8 mouse cellular contexts compared by ENCODE assay signal in genomic region chr9:108853635-108854240, GRCm38 (mm10). TPM values are rescaled to one million over a fixed set of nuclear protein-coding genes. Genes with fewer than 3 reads are reported as not detected.
DNase-seq lines count a peak whose midpoint lies in the region; ATAC-seq and TF ChIP-seq lines count a peak whose summit lies in the region.

No protein-coding gene starts in this region.

- H3K27ac ChIP-seq in stomach, embryonic 15.5 days = peak overlapping the region; percentile 88

- WGBS in stomach, embryonic 15.5 days = 3% methylated on average over 25 of the region's 25 CpGs

- peaks cover 16% of the 10 kb centered on the region for H3K4me1 ChIP-seq in stomach, embryonic 15.5 days

- H3K9me3 ChIP-seq in stomach, embryonic 15.5 days = no peaks in the 10 kb centered on the region

- peak; percentile 64 for TF ChIP-seq CTCF in brain, embryonic 14.5 days (IDR thresholded peaks at IDR 0.05; ENCODE audit: borderline replicate concordance, extremely low read depth, insufficient read depth, insufficient read length)

- no peaks in the 10 kb centered on the region; the same call in 1 of the 2 replicates for H3K36me3 ChIP-seq in stomach, embryonic 15.5 days

- H3K27me3 ChIP-seq in stomach, embryonic 15.5 days (replicated peaks) = no peaks in the 10 kb centered on the region

- peak; percentile 97 for DNase-seq in brain, embryonic 14.5 days (ENCODE audit: low read depth)
- DNase-seq in heart, adult 9 months (ENCODE audit: low spot score in 2 of 2) = peak; percentile 96
- DNase-seq in kidney, adult 9 months = peak; percentile 97
- DNase-seq in liver = peak; percentile 92
- peak; percentile 93 to 94 for DNase-seq in monocyte, adult 2 months (ENCODE audit: low read depth in 1 of 2, low spot score in 2 of 2)

- H3K9ac ChIP-seq in stomach, embryonic 15.5 days = peak overlapping the region; percentile 40

- H3K4me2 ChIP-seq in stomach, embryonic 15.5 days = peak overlapping the region; percentile 85

- peak overlapping the region; percentile 66 for H3K4me3 ChIP-seq in stomach, embryonic 15.5 days (replicated peaks)

- ATAC-seq in CD4-positive, CD25-positive, alpha-beta regulatory T cell, adult 4 months = peak; percentile 99
- peak; percentile 81 for ATAC-seq in erythroblast, adult 5-6 weeks (replicated peaks; ENCODE audit: low FRiP score, poor library complexity, severe bottlenecking)
- ATAC-seq in stomach, embryonic 15.5 days (ENCODE audit: insufficient read depth, low FRiP score, low read depth) = peak; percentile 90

- TF ChIP-seq POLR2A in brain, embryonic 14.5 days (IDR thresholded peaks at IDR 0.05; ENCODE audit: borderline replicate concordance, extremely low read depth, insufficient read depth, insufficient read length, poor library complexity, severe bottlenecking) = no peak

RNA-seq across cellular contexts. Expression of gene Slc26a6, which starts 0.7 kb away (rescaled TPM):
- polyA plus RNA-seq in CD4-positive, CD25-positive, alpha-beta regulatory T cell, adult 4 months (2017; shearing (Covaris generic)) = 10 to 100 TPM in 1 of 2 experiments, 1 to 10 TPM in 1; 8.2 to 24.2 TPM
- polyA plus RNA-seq in brain, embryonic 14.5 days (2012; rRNA removed) = 22.4 and 23.1 TPM in 2 replicates
- 0.63 and 23.8 TPM in 2 replicates for total RNA-seq in erythroblast, adult 5-6 weeks (2015; ENCODE audit: low replicate concordance)
- total RNA-seq in erythroblast, adult 5-6 weeks (2017; ENCODE audit: low replicate concordance) = not detected in 2 replicates
- 12.8 and 18.5 TPM in 2 replicates for polyA plus RNA-seq in stomach, embryonic 15.5 days (2015; fragmentation: Nextera tagmentation; extraction: Ambion mirVana)

RNA-seq across cellular contexts. Expression of gene Celsr3, which starts 27.6 kb away (rescaled TPM):
- under 1 TPM in 1 of 2 experiments, not detected in 1; 0.05 TPM for polyA plus RNA-seq in CD4-positive, CD25-positive, alpha-beta regulatory T cell, adult 4 months (2017; shearing (Covaris generic))
- polyA plus RNA-seq in brain, embryonic 14.5 days (2012; rRNA removed) = 110 and 130 TPM in 2 replicates
- total RNA-seq in erythroblast, adult 5-6 weeks (2015; ENCODE audit: low replicate concordance) = 1.9 and 5.0 TPM in 2 replicates
- total RNA-seq in erythroblast, adult 5-6 weeks (2017; ENCODE audit: low replicate concordance) = 0.09 and 1.8 TPM in 2 replicates
- polyA plus RNA-seq in stomach, embryonic 15.5 days (2015; fragmentation: Nextera tagmentation; extraction: Ambion mirVana) = 0.94 and 1.2 TPM in 2 replicates

RNA-seq across cellular contexts. Expression of gene Nckipsd, which starts 45.6 kb away (rescaled TPM):
- 1 to 10 TPM; 7.5 to 7.8 TPM for polyA plus RNA-seq in CD4-positive, CD25-positive, alpha-beta regulatory T cell, adult 4 months (2017; shearing (Covaris generic))
- 34.3 and 38.5 TPM in 2 replicates for polyA plus RNA-seq in brain, embryonic 14.5 days (2012; rRNA removed)
- total RNA-seq in erythroblast, adult 5-6 weeks (2015; ENCODE audit: low replicate concordance) = 2.7 and 4.2 TPM in 2 replicates
- 1.8 and 3.7 TPM in 2 replicates for total RNA-seq in erythroblast, adult 5-6 weeks (2017; ENCODE audit: low replicate concordance)
- polyA plus RNA-seq in stomach, embryonic 15.5 days (2015; fragmentation: Nextera tagmentation; extraction: Ambion mirVana) = 10.5 and 13.0 TPM in 2 replicates

Comparison
In these comparisons a context has a peak if more than half of its experiments do, and no peak if none do; other contexts are left out.
1. Peak in every context shown above with its lines: DNase-seq, ATAC-seq, H3K4me3 ChIP-seq and H3K27ac ChIP-seq.
2. RNA of gene Celsr3, which starts 27.6 kb away (polyA plus RNA-seq): 110 to 130 TPM in brain, embryonic 14.5 days; 0.94 to 1.2 TPM in stomach, embryonic 15.5 days and 0.05 TPM in CD4-positive, CD25-positive, alpha-beta regulatory T cell, adult 4 months; every median in the first group is over 10 times any median in the second.